Comparison of ENCODE assay signal across 22 mouse cellular contexts in genomic region chr13:97919590-97919989, GRCm38 (mm10).
DNase-seq lines count a peak whose midpoint lies in the region; ATAC-seq and TF ChIP-seq lines count a peak whose summit lies in the region.
"Had no signal": no experiment of that assay in that cellular context is flagged by ENCODE, and none has a peak within 500 bp of the region (broad histone marks: within the 10 kb centered on the region; RNA-seq: fewer than 3 reads in every experiment).

No protein-coding gene starts in this region.

- peaks cover 6% of the 10 kb centered on the region for H3K4me1 ChIP-seq in forebrain, embryonic 12.5 days
- H3K4me1 ChIP-seq in forebrain, embryonic 11.5 days (replicated peaks; ENCODE audit: control insufficient read depth, insufficient read depth, low read length): peaks cover 4% of the 10 kb centered on the region; the same call in 1 of the 2 replicates
- H3K4me1 ChIP-seq in forebrain, postnatal 0 days (ENCODE audit: insufficient read depth): 0 out of 2 replicates have a peak, but pooled peaks cover 5% of the 10 kb centered on the region
- H3K4me1 ChIP-seq in intestine, embryonic 16.5 days (ENCODE audit: control insufficient read depth, insufficient read depth, low read length): no peaks in the 10 kb centered on the region
- H3K4me1 ChIP-seq: megakaryocyte, embryonic 14.5 days had no signal

- H3K4me2 ChIP-seq in forebrain, embryonic 12.5 days: 0 out of 2 replicates have a peak overlapping the region, but pooled peaks have one; percentile 15
- no peak overlapping the region for H3K4me2 ChIP-seq in forebrain, embryonic 11.5 days (ENCODE audit: low read depth, low read length, severe bottlenecking)
- no peak overlapping the region for H3K4me2 ChIP-seq in forebrain, postnatal 0 days (ENCODE audit: low read depth)
- no peak overlapping the region for H3K4me2 ChIP-seq in intestine, embryonic 16.5 days (ENCODE audit: low read depth, low read length)
- H3K4me2 ChIP-seq: liver, embryonic 11.5 days had no signal

- no peaks in the 10 kb centered on the region; the same call in 1 of the 2 replicates for H3K27me3 ChIP-seq in forebrain, embryonic 12.5 days
- no peaks in the 10 kb centered on the region for H3K27me3 ChIP-seq in forebrain, embryonic 11.5 days (ENCODE audit: control insufficient read depth, insufficient read depth, low read length)
- no peaks in the 10 kb centered on the region for H3K27me3 ChIP-seq in forebrain, postnatal 0 days (ENCODE audit: insufficient read depth, low read length)
- H3K27me3 ChIP-seq in intestine, embryonic 16.5 days (replicated peaks; ENCODE audit: control insufficient read depth, insufficient read depth, low read length): no peaks in the 10 kb centered on the region

- no peak for DNase-seq in forebrain, embryonic 11.5 days (ENCODE audit: low spot score)
- no peak for DNase-seq in layer of hippocampus, adult 2 months (ENCODE audit: low spot score in 2 of 2)
- no peak for DNase-seq in layer of hippocampus, adult 11-12 months (ENCODE audit: low spot score)
- DNase-seq in brain, embryonic 14.5 days (ENCODE audit: low read depth): peak; percentile 73
- DNase-seq in forebrain, postnatal 0 days: no peak
- DNase-seq: adrenal gland, postnatal 10 days; cerebellum, postnatal 25 days; gastrocnemius, postnatal 36 days; kidney, adult 2 months; kidney, postnatal 25 days; layer of hippocampus, adult 9-11 months; lung, adult 18-20 months; right cerebral cortex, postnatal 25 days; thymus, adult 2 months had no signal

- no peak for TF ChIP-seq CTCF in layer of hippocampus, adult 2 months (conservative IDR thresholded peaks at IDR 0.05)
- TF ChIP-seq CTCF in brain, embryonic 14.5 days (IDR thresholded peaks at IDR 0.05; ENCODE audit: borderline replicate concordance, extremely low read depth, insufficient read depth, insufficient read length): no peak
- no peak for TF ChIP-seq CTCF in forebrain, postnatal 0 days (IDR thresholded peaks at IDR 0.05; ENCODE audit: low read depth)

- H3K9ac ChIP-seq in forebrain, embryonic 12.5 days: no peak overlapping the region
- no peak overlapping the region for H3K9ac ChIP-seq in forebrain, embryonic 11.5 days (ENCODE audit: low read length)
- no peak overlapping the region for H3K9ac ChIP-seq in forebrain, postnatal 0 days
- H3K9ac ChIP-seq in intestine, embryonic 16.5 days (ENCODE audit: low read depth, low read length): no peak overlapping the region

- H3K36me3 ChIP-seq in forebrain, embryonic 12.5 days (replicated peaks): no peaks in the 10 kb centered on the region
- H3K36me3 ChIP-seq in forebrain, embryonic 11.5 days (ENCODE audit: control insufficient read depth, insufficient read depth, low read length): no peaks in the 10 kb centered on the region
- H3K36me3 ChIP-seq in forebrain, postnatal 0 days (ENCODE audit: insufficient read depth): no peaks in the 10 kb centered on the region
- H3K36me3 ChIP-seq in intestine, embryonic 16.5 days (ENCODE audit: control insufficient read depth, insufficient read depth, low read length): no peaks in the 10 kb centered on the region
- H3K36me3 ChIP-seq: G1E had no signal

- WGBS in forebrain, embryonic 12.5 days: 8% methylated on average over 8 of the region's 8 CpGs
- 7% methylated on average over 8 of the region's 8 CpGs for WGBS in forebrain, embryonic 11.5 days
- WGBS in forebrain, postnatal 0 days: 16% methylated on average over 8 of the region's 8 CpGs
- WGBS in intestine, embryonic 16.5 days: 47% methylated on average over 8 of the region's 8 CpGs

- H3K4me3 ChIP-seq in forebrain, embryonic 12.5 days (replicated peaks): no peak overlapping the region
- no peak overlapping the region for H3K4me3 ChIP-seq in forebrain, embryonic 11.5 days (ENCODE audit: low read depth, low read length)
- H3K4me3 ChIP-seq in layer of hippocampus, adult 2 months: no peak overlapping the region
- H3K4me3 ChIP-seq in forebrain, postnatal 0 days (ENCODE audit: low read depth, low read length): no peak overlapping the region
- H3K4me3 ChIP-seq in intestine, embryonic 16.5 days (ENCODE audit: low read length): no peak overlapping the region
- H3K4me3 ChIP-seq: erythroblast, embryonic 14.5 days; megakaryocyte, embryonic 14.5 days had no signal

- H3K9me3 ChIP-seq in forebrain, embryonic 12.5 days: no peaks in the 10 kb centered on the region
- H3K9me3 ChIP-seq in forebrain, embryonic 11.5 days (ENCODE audit: control insufficient read depth, low read length): no peaks in the 10 kb centered on the region
- H3K9me3 ChIP-seq in forebrain, postnatal 0 days (ENCODE audit: low read length): no peaks in the 10 kb centered on the region
- H3K9me3 ChIP-seq in intestine, embryonic 16.5 days (ENCODE audit: control insufficient read depth, low read length): no peaks in the 10 kb centered on the region
- H3K9me3 ChIP-seq: G1E had no signal

- ATAC-seq in forebrain, embryonic 12.5 days (ENCODE audit: low FRiP score): 0 out of 2 replicates have a peak, but pooled peaks have one; percentile 44
- ATAC-seq in forebrain, embryonic 11.5 days (replicated peaks; ENCODE audit: low FRiP score): no peak
- peak; percentile 23; the same call in 1 of the 2 replicates for ATAC-seq in forebrain, postnatal 0 days
- no peak for ATAC-seq in inflammation-experienced regulatory T-cells, adult 6 months
- ATAC-seq in intestine, embryonic 16.5 days: no peak
- ATAC-seq: activated CD4-positive, CD25-positive, alpha-beta regulatory T cell, adult 4 months had no signal

- no peak for TF ChIP-seq POLR2A in brain, embryonic 14.5 days (IDR thresholded peaks at IDR 0.05; ENCODE audit: borderline replicate concordance, extremely low read depth, insufficient read depth, insufficient read length, poor library complexity, severe bottlenecking)

- H3K27ac ChIP-seq in forebrain, embryonic 12.5 days: no peak overlapping the region
- no peak overlapping the region for H3K27ac ChIP-seq in forebrain, embryonic 11.5 days (ENCODE audit: low read depth, low read length)
- peak overlapping the region; percentile 72 for H3K27ac ChIP-seq in layer of hippocampus, adult 2 months
- H3K27ac ChIP-seq in forebrain, postnatal 0 days (ENCODE audit: low read depth, low read length): peak overlapping the region; percentile 22; the same call in 1 of the 2 replicates
- H3K27ac ChIP-seq in intestine, embryonic 16.5 days (ENCODE audit: low read length): no peak overlapping the region

Comparison
In these comparisons a context has a peak if more than half of its experiments do, and no peak if none do; other contexts are left out.
1. ATAC-seq: peak in forebrain, embryonic 12.5 days (single experiment) and forebrain, postnatal 0 days (single experiment); none in forebrain, embryonic 11.5 days (single experiment), inflammation-experienced regulatory T-cells, adult 6 months (single experiment) and intestine, embryonic 16.5 days (single experiment).
2. H3K27ac ChIP-seq: peak in layer of hippocampus, adult 2 months (single experiment) and forebrain, postnatal 0 days (single experiment); none in forebrain, embryonic 12.5 days (single experiment), forebrain, embryonic 11.5 days (single experiment) and intestine, embryonic 16.5 days (single experiment).